Mouse (Mus musculus) myocyte (in vitro differentiated cells): ENCODE data around the gene Elovl2.

Experiments used
- CEBPB ChIP-seq: IDR thresholded peaks from 2 replicates; pipeline ENCODE4 v1.6.1; 2011; ENCODE audit warnings: mild to moderate bottlenecking, moderate library complexity; ENCODE audit not compliant: poor library complexity, insufficient read depth, severe bottlenecking
- E2F4 ChIP-seq: IDR thresholded peaks from one replicate; pipeline ENCODE4 v1.6.1; 2011; ENCODE audit warnings: mild to moderate bottlenecking, control low read depth, moderate library complexity; ENCODE audit not compliant: insufficient read depth
- MAX ChIP-seq: IDR thresholded peaks from one replicate; pipeline ENCODE4 v1.6.1; 2011; ENCODE audit warnings: low read depth, mild to moderate bottlenecking, control low read depth
- MYOD1 ChIP-seq, 3 experiments: IDR thresholded peaks; one replicate each; pipeline ENCODE4 v1.6.1; 2011; ENCODE audit warnings: control low read depth in 2 of 3, low read depth in 2 of 3, mild to moderate bottlenecking in 2 of 3, moderate library complexity in 1 of 3; ENCODE audit not compliant: insufficient read length in 2 of 3, control insufficient read depth in 1 of 3
- POLR2A ChIP-seq: IDR thresholded peaks from one replicate; pipeline ENCODE4 v1.6.1; 2011; ENCODE audit warnings: low read depth, mild to moderate bottlenecking, control low read depth, moderate library complexity; ENCODE audit not compliant: insufficient read length
- POLR2AphosphoS2 ChIP-seq: IDR thresholded peaks from one replicate; pipeline ENCODE4 v1.6.1; 2011; ENCODE audit warnings: low read depth, control low read depth; ENCODE audit not compliant: insufficient read length
- REST ChIP-seq: IDR thresholded peaks from one replicate; pipeline ENCODE4 v1.6.1; 2011; ENCODE audit warnings: mild to moderate bottlenecking, control low read depth, moderate library complexity; ENCODE audit not compliant: insufficient read depth, insufficient read length
- TCF12 ChIP-seq: IDR thresholded peaks from one replicate; pipeline ENCODE4 v1.6.1; 2011; ENCODE audit warnings: mild to moderate bottlenecking, control low read depth; ENCODE audit not compliant: poor library complexity, insufficient read depth, severe bottlenecking
- USF1 ChIP-seq: IDR thresholded peaks from one replicate; pipeline ENCODE4 v1.6.1; 2011; ENCODE audit warnings: low read depth, mild to moderate bottlenecking, control low read depth, moderate library complexity

GRCm38 (mm10) chr13:41244306-41244830, 24.2 kb upstream of the Elovl2 start:
- no peak for TF ChIP-seq USF1
- TF ChIP-seq POLR2A, result no peak
- TF ChIP-seq TCF12, result no peak
- no peak for TF ChIP-seq MAX
- TF ChIP-seq REST, result no peak
- no peak for TF ChIP-seq MYOD1 (IDR thresholded peaks at IDR 0.05; ENCODE audit: control insufficient read depth in 1 of 3, insufficient read length in 2 of 3, low read depth in 2 of 3)
- TF ChIP-seq CEBPB, result no peak
- TF ChIP-seq E2F4, result no peak
- no peak for TF ChIP-seq POLR2AphosphoS2
